ENCODE assay signal across 9 mouse cellular contexts in genomic region chr1:14505741-14506140, GRCm38 (mm10).
DNase-seq lines count a peak whose midpoint lies in the region; ATAC-seq and TF ChIP-seq lines count a peak whose summit lies in the region.
"Had no signal": no experiment of that assay in that cellular context is flagged by ENCODE, and none has a peak within 500 bp of the region (broad histone marks: within the 10 kb centered on the region; RNA-seq: fewer than 3 reads in every experiment).

No protein-coding gene starts in this region.

- H3K4me2 ChIP-seq in intestine, embryonic 14.5 days (ENCODE audit: low read length): peak overlapping the region; percentile 72; the same call in 1 of the 2 replicates
- H3K4me2 ChIP-seq in intestine, postnatal 0 days (replicated peaks; ENCODE audit: low read depth): no peak overlapping the region
- peak overlapping the region; percentile 90 for H3K4me2 ChIP-seq in embryonic facial prominence, embryonic 12.5 days (replicated peaks)
- H3K4me2 ChIP-seq in forebrain, embryonic 14.5 days (ENCODE audit: low read length): peak overlapping the region; percentile 70
- H3K4me2 ChIP-seq in limb, embryonic 14.5 days (replicated peaks; ENCODE audit: low read depth, low read length, severe bottlenecking): peak overlapping the region; percentile 86

- H3K4me3 ChIP-seq in intestine, embryonic 14.5 days (ENCODE audit: low read depth, low read length): peak overlapping the region; percentile 38; the same call in 1 of the 2 replicates
- H3K4me3 ChIP-seq in intestine, postnatal 0 days (ENCODE audit: low read depth, low read length): no peak overlapping the region
- peak overlapping the region; percentile 48; the same call in 1 of the 2 replicates for H3K4me3 ChIP-seq in embryonic facial prominence, embryonic 12.5 days
- no peak overlapping the region for H3K4me3 ChIP-seq in forebrain, embryonic 14.5 days (ENCODE audit: low read depth, low read length)
- H3K4me3 ChIP-seq in limb, embryonic 14.5 days (replicated peaks; ENCODE audit: low read length): peak overlapping the region; percentile 39

- no peak overlapping the region for H3K27ac ChIP-seq in intestine, embryonic 14.5 days (ENCODE audit: low read depth)
- H3K27ac ChIP-seq in intestine, postnatal 0 days (ENCODE audit: low read depth, low read length): no peak overlapping the region
- H3K27ac ChIP-seq in embryonic facial prominence, embryonic 12.5 days: peak overlapping the region; percentile 90
- no peak overlapping the region for H3K27ac ChIP-seq in forebrain, embryonic 14.5 days (ENCODE audit: low read depth, low read length)
- peak overlapping the region; percentile 44; the same call in 1 of the 2 replicates for H3K27ac ChIP-seq in limb, embryonic 14.5 days (replicated peaks; ENCODE audit: low read depth, low read length)
- H3K27ac ChIP-seq: liver, embryonic 12.5 days had no signal

- H3K9ac ChIP-seq in intestine, embryonic 14.5 days (ENCODE audit: low read length): no peak overlapping the region
- no peak overlapping the region for H3K9ac ChIP-seq in intestine, postnatal 0 days (ENCODE audit: low read depth, low read length)
- peak overlapping the region; percentile 63; the same call in 1 of the 2 replicates for H3K9ac ChIP-seq in embryonic facial prominence, embryonic 12.5 days
- no peak overlapping the region for H3K9ac ChIP-seq in forebrain, embryonic 14.5 days (ENCODE audit: low read length)
- H3K9ac ChIP-seq in limb, embryonic 14.5 days (ENCODE audit: low read depth, low read length, severe bottlenecking): no peak overlapping the region
- H3K9ac ChIP-seq: liver, embryonic 12.5 days had no signal

- H3K36me3 ChIP-seq in intestine, embryonic 14.5 days (ENCODE audit: control insufficient read depth, insufficient read depth, low read length): no peaks in the 10 kb centered on the region
- no peaks in the 10 kb centered on the region for H3K36me3 ChIP-seq in intestine, postnatal 0 days (ENCODE audit: control insufficient read depth, insufficient read depth)
- no peaks in the 10 kb centered on the region for H3K36me3 ChIP-seq in embryonic facial prominence, embryonic 12.5 days
- H3K36me3 ChIP-seq in forebrain, embryonic 14.5 days (ENCODE audit: control insufficient read depth, insufficient read depth, low read length): no peaks in the 10 kb centered on the region
- no peaks in the 10 kb centered on the region for H3K36me3 ChIP-seq in limb, embryonic 14.5 days (ENCODE audit: control insufficient read depth, insufficient read depth, low read length)
- H3K36me3 ChIP-seq: liver, embryonic 12.5 days had no signal

- no peak for DNase-seq in intestine, embryonic 14.5 days (ENCODE audit: low spot score)
- DNase-seq in forebrain, embryonic 14.5 days (ENCODE audit: low spot score): no peak
- no peak for DNase-seq in limb, embryonic 14.5 days (ENCODE audit: low spot score)
- no peak for DNase-seq in thymus, postnatal 0 days (ENCODE audit: low spot score)
- DNase-seq in right cerebral cortex, postnatal 10 days (ENCODE audit: low spot score in 2 of 2): no peak
- DNase-seq in spleen, postnatal 36 days (ENCODE audit: low spot score in 2 of 2): no peak

- WGBS in intestine, embryonic 14.5 days: 14% methylated on average over 6 of the region's 6 CpGs
- 10% methylated on average over 6 of the region's 6 CpGs for WGBS in intestine, postnatal 0 days
- 4% methylated on average over 6 of the region's 6 CpGs for WGBS in embryonic facial prominence, embryonic 12.5 days
- whole genome bisulfite sequencing in forebrain, embryonic 14.5 days: 6% methylated on average over 6 of the region's 6 CpGs
- WGBS in limb, embryonic 14.5 days: 9% methylated on average over 6 of the region's 6 CpGs

- H3K9me3 ChIP-seq in intestine, embryonic 14.5 days (ENCODE audit: control insufficient read depth, low read length): no peaks in the 10 kb centered on the region
- H3K9me3 ChIP-seq in intestine, postnatal 0 days (ENCODE audit: control insufficient read depth): no peaks in the 10 kb centered on the region
- H3K9me3 ChIP-seq in embryonic facial prominence, embryonic 12.5 days: no peaks in the 10 kb centered on the region
- H3K9me3 ChIP-seq in forebrain, embryonic 14.5 days (replicated peaks; ENCODE audit: control insufficient read depth, low read length): no peaks in the 10 kb centered on the region
- no peaks in the 10 kb centered on the region for H3K9me3 ChIP-seq in limb, embryonic 14.5 days (ENCODE audit: control insufficient read depth, low read length)
- H3K9me3 ChIP-seq: liver, embryonic 12.5 days had no signal

- H3K27me3 ChIP-seq in intestine, embryonic 14.5 days (replicated peaks; ENCODE audit: control insufficient read depth, insufficient read depth, low read length): peaks cover 60% of the 10 kb centered on the region
- peaks cover 42% of the 10 kb centered on the region for H3K27me3 ChIP-seq in intestine, postnatal 0 days (replicated peaks; ENCODE audit: control insufficient read depth, insufficient read depth, low read length)
- peaks cover 12% of the 10 kb centered on the region; the same call in 1 of the 2 replicates for H3K27me3 ChIP-seq in embryonic facial prominence, embryonic 12.5 days
- H3K27me3 ChIP-seq in forebrain, embryonic 14.5 days (replicated peaks; ENCODE audit: control insufficient read depth, insufficient read depth, low read length): peaks cover 34% of the 10 kb centered on the region
- H3K27me3 ChIP-seq in limb, embryonic 14.5 days (ENCODE audit: control insufficient read depth, insufficient read depth, low read length): peaks cover 62% of the 10 kb centered on the region

- no peak for TF ChIP-seq CTCF in intestine, postnatal 0 days (IDR thresholded peaks at IDR 0.05; ENCODE audit: low read depth)

- TF ChIP-seq POLR2A in limb, embryonic 14.5 days (IDR thresholded peaks at IDR 0.05; ENCODE audit: borderline replicate concordance, extremely low read depth, insufficient read depth, insufficient read length): no peak

- peaks cover 5% of the 10 kb centered on the region; the same call in 1 of the 2 replicates for H3K4me1 ChIP-seq in intestine, embryonic 14.5 days (replicated peaks; ENCODE audit: control insufficient read depth, insufficient read depth, low read length)
- H3K4me1 ChIP-seq in intestine, postnatal 0 days (replicated peaks; ENCODE audit: control insufficient read depth, insufficient read depth, low read length): no peaks in the 10 kb centered on the region; the same call in 1 of the 2 replicates
- H3K4me1 ChIP-seq in embryonic facial prominence, embryonic 12.5 days: peaks cover 39% of the 10 kb centered on the region
- no peaks in the 10 kb centered on the region; the same call in 1 of the 2 replicates for H3K4me1 ChIP-seq in forebrain, embryonic 14.5 days (ENCODE audit: control insufficient read depth, insufficient read depth, low read length)
- peaks cover 7% of the 10 kb centered on the region; the same call in 1 of the 2 replicates for H3K4me1 ChIP-seq in limb, embryonic 14.5 days (ENCODE audit: control insufficient read depth, insufficient read depth, low read length)

- ATAC-seq in intestine, embryonic 14.5 days (replicated peaks; ENCODE audit: low FRiP score, low TSS enrichment, low read depth): no peak
- ATAC-seq in intestine, postnatal 0 days: no peak
- no peak for ATAC-seq in embryonic facial prominence, embryonic 12.5 days (ENCODE audit: insufficient number of reproducible peaks, insufficient read depth, low FRiP score, low TSS enrichment)
- ATAC-seq in forebrain, embryonic 14.5 days: no peak
- no peak for ATAC-seq in limb, embryonic 14.5 days (ENCODE audit: low FRiP score, low read depth)

Comparison
In these comparisons a context has a peak if more than half of its experiments do, and no peak if none do; other contexts are left out.
1. H3K4me3 ChIP-seq: peak in intestine, embryonic 14.5 days (single experiment), embryonic facial prominence, embryonic 12.5 days (single experiment) and limb, embryonic 14.5 days (single experiment); none in intestine, postnatal 0 days (single experiment) and forebrain, embryonic 14.5 days (single experiment).
2. H3K27ac ChIP-seq: peak in embryonic facial prominence, embryonic 12.5 days (single experiment) and limb, embryonic 14.5 days (single experiment); none in intestine, embryonic 14.5 days (single experiment), intestine, postnatal 0 days (single experiment) and forebrain, embryonic 14.5 days (single experiment).